ENCODE assay signal across 13 mouse cellular contexts in genomic region chr10:95256095-95256494, GRCm38 (mm10).
A peak's percentile ranks its signal among the peaks of the same experiment; 100 is the strongest.
DNase-seq lines count a peak whose midpoint lies in the region; ATAC-seq and TF ChIP-seq lines count a peak whose summit lies in the region.
"Had no signal": no experiment of that assay in that cellular context is flagged by ENCODE, and none has a peak within 500 bp of the region (broad histone marks: within the 10 kb centered on the region; RNA-seq: fewer than 3 reads in every experiment).

No protein-coding gene starts in this region.

- peak overlapping the region; percentile 35; the same call in 1 of the 2 replicates for H3K4me2 ChIP-seq in midbrain, embryonic 12.5 days (replicated peaks)
- H3K4me2 ChIP-seq in midbrain, embryonic 14.5 days (ENCODE audit: low read length), result no peak overlapping the region; the same call in 1 of the 2 replicates
- H3K4me2 ChIP-seq in neural tube, embryonic 13.5 days, result 0 out of 2 replicates have a peak overlapping the region, but pooled peaks have one; percentile 11

- ATAC-seq in midbrain, embryonic 12.5 days (ENCODE audit: low FRiP score, low read depth), result peak; percentile 51; the same call in 1 of the 2 replicates
- no peak for ATAC-seq in midbrain, embryonic 14.5 days (ENCODE audit: low FRiP score, low TSS enrichment)
- ATAC-seq in granulocyte monocyte progenitor cell, adult 5-6 weeks (replicated peaks; ENCODE audit: poor library complexity, severe bottlenecking), result peak; percentile 20; the same call in 1 of the 2 replicates
- no peak for ATAC-seq in neural tube, embryonic 13.5 days (ENCODE audit: low read depth)

- peak overlapping the region; percentile 26; the same call in 1 of the 2 replicates for H3K9ac ChIP-seq in heart, adult 2 months (ENCODE audit: low read depth, low read length)
- no peak overlapping the region for H3K9ac ChIP-seq in midbrain, embryonic 12.5 days (replicated peaks)
- no peak overlapping the region for H3K9ac ChIP-seq in midbrain, embryonic 14.5 days (replicated peaks; ENCODE audit: low read length)
- H3K9ac ChIP-seq in neural tube, embryonic 13.5 days, result no peak overlapping the region

- H3K27ac ChIP-seq in heart, adult 2 months, result 0 out of 2 replicates have a peak overlapping the region, but pooled peaks have one; percentile 7
- no peak overlapping the region for H3K27ac ChIP-seq in midbrain, embryonic 12.5 days (replicated peaks)
- H3K27ac ChIP-seq in midbrain, embryonic 14.5 days (replicated peaks; ENCODE audit: low read depth, low read length), result no peak overlapping the region
- no peak overlapping the region for H3K27ac ChIP-seq in neural tube, embryonic 13.5 days (replicated peaks)
- H3K27ac ChIP-seq: heart, embryonic 10.5 days; left cerebral cortex, adult 2 months had no signal

- no peaks in the 10 kb centered on the region for H3K79me2 ChIP-seq in heart, adult 2 months (replicated peaks; ENCODE audit: control insufficient read depth, insufficient read depth, low read length)

- intact Hi-C loops in heart, adult 2 months (cut with DNase I), result loop anchor here (5.0 kb wide), 2 partner anchors 39 to 114 kb away; no protein-coding TSS in a partner anchor

- no peak overlapping the region for H3K4me3 ChIP-seq in heart, adult 2 months
- no peak overlapping the region for H3K4me3 ChIP-seq in midbrain, embryonic 12.5 days
- no peak overlapping the region for H3K4me3 ChIP-seq in midbrain, embryonic 14.5 days (replicated peaks; ENCODE audit: low read depth, low read length)
- no peak overlapping the region for H3K4me3 ChIP-seq in neural tube, embryonic 13.5 days
- H3K4me3 ChIP-seq: heart, embryonic 10.5 days; left cerebral cortex, adult 2 months had no signal

- DNase-seq in heart, adult 2 months, result no peak
- no peak for DNase-seq in heart, postnatal 4 days
- no peak for DNase-seq in midbrain, embryonic 14.5 days
- no peak for DNase-seq in thymus, postnatal 14 days
- no peak for DNase-seq in thymus, adult 18-20 months
- DNase-seq: cerebellum, adult 18-20 months; kidney, adult 2 months; right cerebral cortex, postnatal 25 days had no signal

- H3K36me3 ChIP-seq in heart, adult 2 months (ENCODE audit: control insufficient read depth, insufficient read depth, low read length), result peaks cover 11% of the 10 kb centered on the region
- no peaks in the 10 kb centered on the region for H3K36me3 ChIP-seq in midbrain, embryonic 12.5 days
- H3K36me3 ChIP-seq in midbrain, embryonic 14.5 days (ENCODE audit: control insufficient read depth, insufficient read depth, low read length), result no peaks in the 10 kb centered on the region
- H3K36me3 ChIP-seq in neural tube, embryonic 13.5 days, result no peaks in the 10 kb centered on the region
- H3K36me3 ChIP-seq: heart, embryonic 10.5 days had no signal

- no peak for TF ChIP-seq CTCF in heart, adult 2 months (IDR thresholded peaks at IDR 0.05)

- no peaks in the 10 kb centered on the region for H3K9me3 ChIP-seq in midbrain, embryonic 12.5 days
- H3K9me3 ChIP-seq in midbrain, embryonic 14.5 days (ENCODE audit: control insufficient read depth, low read length), result no peaks in the 10 kb centered on the region
- H3K9me3 ChIP-seq in neural tube, embryonic 13.5 days, result no peaks in the 10 kb centered on the region
- H3K9me3 ChIP-seq: heart, embryonic 10.5 days had no signal

- no peak for TF ChIP-seq EP300 in heart, adult 2 months (IDR thresholded peaks at IDR 0.05; ENCODE audit: insufficient read depth, low read depth, low read length)

- H3K4me1 ChIP-seq in heart, adult 2 months (ENCODE audit: control insufficient read depth, insufficient read depth, low read length), result peaks cover 21% of the 10 kb centered on the region
- peaks cover 29% of the 10 kb centered on the region for H3K4me1 ChIP-seq in midbrain, embryonic 12.5 days
- H3K4me1 ChIP-seq in midbrain, embryonic 14.5 days (ENCODE audit: control insufficient read depth, insufficient read depth, low read length), result peaks cover 28% of the 10 kb centered on the region
- peaks cover 43% of the 10 kb centered on the region for H3K4me1 ChIP-seq in neural tube, embryonic 13.5 days (replicated peaks)

- TF ChIP-seq POLR2A in heart, adult 2 months (IDR thresholded peaks at IDR 0.05; ENCODE audit: insufficient read depth, low read depth, low read length), result no peak

- H3K27me3 ChIP-seq in heart, adult 2 months (ENCODE audit: control insufficient read depth, insufficient read depth, low read length), result no peaks in the 10 kb centered on the region
- peaks cover 9% of the 10 kb centered on the region; the same call in 1 of the 2 replicates for H3K27me3 ChIP-seq in midbrain, embryonic 12.5 days
- no peaks in the 10 kb centered on the region for H3K27me3 ChIP-seq in midbrain, embryonic 14.5 days (ENCODE audit: control insufficient read depth, insufficient read depth, low read length)
- H3K27me3 ChIP-seq in neural tube, embryonic 13.5 days, result no peaks in the 10 kb centered on the region

- 49% methylated on average over 7 of the region's 7 CpGs for WGBS in heart, adult 2 months
- WGBS in midbrain, embryonic 12.5 days, result 16% methylated on average over 7 of the region's 7 CpGs
- 3% methylated on average over 7 of the region's 7 CpGs for WGBS in midbrain, embryonic 14.5 days
- WGBS in neural tube, embryonic 13.5 days, result 4% methylated on average over 7 of the region's 7 CpGs

Comparison
In these comparisons a context has a peak if more than half of its experiments do, and no peak if none do; other contexts are left out.
1. ATAC-seq: peak in midbrain, embryonic 12.5 days (single experiment) and granulocyte monocyte progenitor cell, adult 5-6 weeks (single experiment); none in midbrain, embryonic 14.5 days (single experiment) and neural tube, embryonic 13.5 days (single experiment).